Mouse (Mus musculus): ENCODE results near the gene Adar.

Gene Adar

DNA sequence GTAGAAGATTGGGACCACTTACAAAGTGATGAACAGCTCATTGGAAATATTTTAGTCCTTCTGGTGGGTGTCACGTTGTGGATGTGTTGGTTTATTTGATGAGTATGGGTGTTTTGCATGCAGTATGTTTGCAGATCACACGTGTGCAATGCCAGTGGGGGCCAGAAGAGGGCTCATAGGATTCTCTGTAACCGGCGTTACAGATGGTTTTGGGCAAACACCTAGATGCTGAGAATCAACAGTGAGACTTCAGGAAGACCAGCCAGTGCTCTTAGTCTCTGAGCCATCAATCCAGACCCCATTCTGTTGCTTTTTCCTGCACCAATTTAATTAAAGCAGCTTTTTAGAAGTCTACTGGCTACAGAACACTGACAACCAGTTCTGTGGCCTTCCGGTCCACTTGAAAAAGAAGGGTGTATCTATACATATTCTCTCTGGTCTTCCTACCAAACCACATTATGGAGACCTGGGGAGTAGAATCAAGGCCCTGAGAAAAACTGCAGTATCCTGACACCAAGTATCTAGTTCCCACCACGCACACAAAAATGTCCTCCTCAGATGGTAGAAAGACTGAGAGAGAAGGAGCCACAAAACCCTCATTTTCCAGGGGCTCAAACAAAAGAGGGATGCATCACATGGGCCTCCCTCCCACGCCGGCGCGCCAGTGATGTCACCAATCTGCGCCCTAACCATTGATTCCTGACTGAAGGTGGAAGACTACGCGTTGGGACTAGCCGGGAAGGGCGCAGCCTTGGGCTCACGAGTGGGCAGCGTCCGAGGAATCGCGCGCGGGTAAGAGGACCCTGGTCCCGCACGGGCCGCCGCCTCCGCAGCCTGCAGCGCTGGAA is at the start of gene Adar:
Gene Adar, plus strand, starts transcription at position 664 of the 848 bp plus-strand sequence.
- peak; percentile 89 for DNase-seq (ENCODE audit: low read depth)

DNA sequence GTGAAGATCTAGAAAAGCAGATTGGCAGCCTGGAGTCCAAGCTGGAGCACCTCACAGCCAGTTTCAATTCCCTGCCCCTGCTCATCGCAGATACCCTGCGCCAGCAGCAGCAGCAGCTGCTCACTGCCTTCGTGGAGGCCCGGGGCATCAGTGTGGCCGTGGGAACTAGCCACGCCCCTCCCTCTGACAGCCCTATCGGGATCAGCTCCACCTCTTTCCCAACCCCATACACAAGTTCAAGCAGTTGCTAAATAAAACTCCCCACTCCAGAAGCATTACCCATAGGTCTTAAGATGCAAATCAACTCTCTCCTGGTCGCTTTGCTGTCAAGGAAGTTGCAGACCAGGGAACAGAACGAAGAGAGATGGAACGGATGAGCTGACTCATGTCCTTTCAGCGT is 47.7 kb upstream of the Adar start:
- no peak for DNase-seq (ENCODE audit: low read depth)

DNA sequence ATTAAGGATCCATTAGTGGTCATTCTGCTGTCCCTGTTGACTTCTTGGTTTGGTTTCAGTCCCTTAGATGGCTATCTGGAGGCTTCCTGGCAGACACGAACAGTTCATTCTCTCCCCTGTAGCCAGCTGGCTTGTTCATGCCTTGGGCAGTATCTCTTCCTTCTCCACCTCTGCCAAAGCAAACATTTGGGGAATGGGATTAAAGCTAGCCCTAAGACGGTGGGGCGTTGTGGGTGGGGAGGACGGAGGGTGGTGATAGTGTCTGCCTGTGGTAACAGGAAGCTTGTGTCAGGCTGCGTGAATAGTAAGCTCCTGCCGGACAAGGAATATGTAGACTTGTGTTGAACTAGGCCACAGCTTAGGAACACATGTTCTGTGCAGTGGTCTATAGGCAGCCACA is 43.5 kb upstream of the Adar start:
- no peak for DNase-seq (ENCODE audit: low read depth)

DNA sequence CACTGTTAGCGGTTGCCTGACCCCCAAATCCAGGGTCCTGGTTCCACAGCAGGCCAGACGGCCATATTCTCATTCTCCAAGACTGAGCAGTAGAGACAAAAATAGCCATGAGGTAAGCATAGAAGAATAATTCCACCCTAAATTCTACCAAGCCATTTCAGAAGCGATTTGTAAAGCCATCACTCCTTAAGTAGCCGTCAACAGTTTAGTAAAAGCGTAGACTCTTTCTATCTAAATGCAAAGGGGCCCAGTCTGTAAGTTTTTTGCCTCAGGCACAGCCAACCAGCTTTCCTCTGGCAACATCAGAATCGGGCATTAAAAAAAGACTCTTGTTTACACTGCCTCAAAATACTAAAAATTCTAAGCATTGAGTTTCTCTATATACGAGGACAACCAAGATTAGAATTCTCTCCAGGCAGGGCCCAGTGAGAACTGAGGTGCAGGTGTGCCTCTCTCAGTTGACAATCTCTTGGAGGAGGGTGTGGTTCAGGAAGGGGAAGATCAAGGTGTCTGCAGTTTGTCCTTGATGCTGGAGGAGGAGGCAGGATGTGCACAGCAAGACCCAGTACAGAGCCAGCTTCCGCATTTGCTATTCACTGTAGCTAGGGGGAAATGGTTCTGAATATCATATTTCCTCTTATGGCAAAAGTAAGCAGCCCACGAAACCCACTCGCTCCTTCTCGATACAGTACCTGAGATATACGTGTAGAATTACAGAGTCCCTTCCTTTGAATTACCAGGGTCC is 42.1 kb upstream of the Adar start:
- DNase-seq (ENCODE audit: low read depth) = peak; percentile 71

DNA sequence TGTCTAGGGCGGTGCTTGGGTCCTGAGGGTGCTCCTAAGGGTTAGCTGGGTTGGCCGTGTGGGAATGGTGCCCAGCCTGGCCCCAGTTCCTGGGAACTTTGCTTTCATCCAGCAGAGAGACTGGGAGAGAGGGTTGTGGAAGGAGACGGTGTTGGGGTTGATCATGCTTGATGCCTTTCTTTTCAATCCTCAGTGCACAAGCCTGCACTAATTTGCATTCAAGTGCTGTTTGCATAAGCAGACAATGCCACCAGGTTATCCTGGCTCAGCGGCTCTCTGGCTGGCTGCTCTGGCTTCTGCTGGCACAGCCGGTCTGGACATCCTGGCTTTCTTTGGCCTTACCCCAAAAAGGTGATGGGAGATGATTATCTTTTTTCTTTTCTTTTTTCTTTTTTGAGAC is 37.2 kb upstream of the Adar start:
- no peak for DNase-seq (ENCODE audit: low read depth)

DNA sequence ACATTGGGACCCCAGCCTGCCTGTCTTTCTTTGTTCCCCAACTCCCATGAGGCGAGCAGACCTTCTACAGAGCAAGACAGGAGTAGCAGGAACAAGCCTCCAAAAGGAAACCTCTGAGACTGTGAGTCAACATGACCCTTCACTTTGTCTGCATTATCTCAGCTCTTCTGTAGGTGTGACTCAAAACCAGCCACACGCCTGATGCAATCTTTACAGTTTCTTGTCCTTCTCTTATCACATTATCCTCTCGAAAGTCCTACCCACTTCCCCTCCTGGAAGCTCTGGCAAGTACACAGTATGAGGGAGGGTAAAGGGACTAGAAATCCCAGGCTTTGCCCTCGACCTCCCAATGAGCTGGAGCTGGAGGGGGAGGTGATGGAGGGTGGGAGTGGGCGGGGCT is 28.8 kb upstream of the Adar start:
- no peak for DNase-seq (ENCODE audit: low read depth)

DNA sequence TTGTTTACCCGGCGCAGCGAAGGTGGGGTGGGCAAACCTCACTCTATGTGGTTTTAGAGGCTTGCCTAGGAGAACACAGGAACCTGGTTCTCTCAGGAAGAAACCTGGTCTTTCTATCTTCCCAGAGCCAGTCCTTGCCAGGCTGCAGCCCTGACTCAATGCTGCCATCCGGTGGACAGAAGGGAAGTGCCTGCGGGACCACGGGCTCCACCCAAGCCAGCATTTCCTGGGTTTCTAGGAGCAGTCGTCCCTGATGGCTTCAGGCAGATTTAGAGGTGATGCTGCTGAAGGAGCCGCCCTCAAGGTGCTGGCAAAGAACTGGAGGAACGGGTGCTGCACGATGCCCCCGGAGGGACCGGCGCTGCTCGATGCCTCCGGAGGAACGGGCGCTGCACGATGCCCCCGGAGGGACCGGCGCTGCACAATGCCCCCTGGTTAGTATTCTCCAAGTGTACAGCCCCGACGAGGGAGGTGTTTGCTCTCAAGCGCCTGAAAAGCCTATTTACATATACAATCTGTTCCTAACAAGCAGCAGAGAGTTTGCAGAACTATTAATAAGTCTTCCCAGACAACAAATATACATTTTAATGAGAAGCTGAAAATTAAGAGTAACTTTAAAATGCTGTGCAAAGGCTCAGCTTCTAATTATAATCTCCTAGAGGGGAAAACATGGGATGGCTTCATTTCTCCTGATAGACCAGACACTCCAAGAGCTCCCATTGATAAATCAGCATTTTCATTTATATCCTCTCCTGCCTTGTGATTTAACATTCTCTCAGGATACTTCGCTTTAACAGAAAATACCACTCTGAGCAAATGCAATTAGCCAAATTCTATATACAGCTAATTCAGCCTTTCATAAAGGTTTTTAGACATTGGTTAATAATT is 25.9 kb upstream of the Adar start:
- peak; percentile 86 for DNase-seq (ENCODE audit: low read depth)

DNA sequence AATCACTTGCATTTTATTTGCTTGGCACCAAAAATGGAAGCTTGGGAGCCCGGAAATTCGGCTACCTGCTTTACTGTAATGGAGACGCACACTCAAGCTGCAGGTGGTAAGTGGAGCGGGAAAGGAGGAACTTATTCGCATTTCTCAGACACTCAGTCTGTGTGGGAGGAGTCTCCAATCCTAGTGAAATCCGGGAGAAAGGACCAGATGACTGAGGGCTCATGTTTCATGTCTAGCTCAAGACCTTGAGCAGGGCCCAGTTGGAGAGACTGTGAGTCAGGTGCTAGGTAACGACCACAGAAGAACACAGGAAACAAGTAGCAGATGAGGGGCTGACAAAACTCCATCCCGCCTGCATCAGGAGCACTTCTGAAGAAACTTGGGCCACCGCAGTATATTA is 23.0 kb upstream of the Adar start:
- no peak for DNase-seq (ENCODE audit: low read depth)

DNA sequence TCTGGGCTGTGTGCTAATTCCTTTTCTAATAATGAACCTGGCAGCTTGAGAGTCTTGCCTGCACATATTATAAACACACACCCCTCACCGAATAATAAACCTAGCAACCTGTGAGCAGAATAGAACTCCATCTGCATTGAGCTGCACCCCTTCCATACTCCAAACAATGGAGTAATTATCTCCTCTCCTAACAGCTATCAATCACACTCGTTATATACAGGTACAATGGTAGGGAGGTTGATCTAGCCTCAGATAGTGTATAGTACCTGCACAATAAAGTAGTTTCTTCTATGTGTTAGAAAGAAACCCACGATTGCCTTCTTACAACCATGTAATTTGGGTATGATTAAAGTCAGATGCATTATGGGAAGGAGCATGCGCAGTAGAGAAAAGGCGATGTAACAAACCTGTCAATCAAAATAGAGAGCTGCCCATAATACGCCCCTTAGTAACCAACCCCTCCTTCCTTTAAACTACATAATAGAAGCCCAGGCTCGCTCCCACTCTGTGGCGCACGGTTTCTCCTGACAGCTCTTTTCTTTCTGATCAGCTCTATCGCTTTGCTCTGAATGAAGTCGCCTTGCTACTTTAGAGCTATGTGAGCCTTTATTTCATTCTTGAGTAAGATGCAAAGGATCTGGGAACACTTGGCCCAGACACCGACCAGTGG is 18.5 kb upstream of the Adar start:
- DNase-seq (ENCODE audit: low read depth) = no peak

DNA sequence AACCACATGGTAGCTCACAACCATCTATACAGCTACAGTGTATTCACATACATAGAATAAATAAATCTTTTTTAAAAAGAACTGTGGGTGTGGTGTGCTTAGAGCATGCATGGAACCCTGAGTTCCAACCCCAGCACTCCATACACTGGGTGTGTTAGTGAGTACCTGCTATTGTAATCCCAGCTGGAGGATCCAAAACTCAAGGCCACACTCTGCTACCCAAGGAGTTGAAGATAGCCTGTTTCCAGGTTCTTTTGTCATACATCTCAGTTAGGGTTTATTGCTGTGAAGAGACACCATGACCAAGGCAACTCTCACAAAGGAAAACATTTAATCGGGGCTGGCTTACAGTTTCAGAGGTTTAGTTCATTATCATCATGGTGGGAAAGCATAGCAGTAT is 15.9 kb upstream of the Adar start:
- DNase-seq (ENCODE audit: low read depth) = no peak

DNA sequence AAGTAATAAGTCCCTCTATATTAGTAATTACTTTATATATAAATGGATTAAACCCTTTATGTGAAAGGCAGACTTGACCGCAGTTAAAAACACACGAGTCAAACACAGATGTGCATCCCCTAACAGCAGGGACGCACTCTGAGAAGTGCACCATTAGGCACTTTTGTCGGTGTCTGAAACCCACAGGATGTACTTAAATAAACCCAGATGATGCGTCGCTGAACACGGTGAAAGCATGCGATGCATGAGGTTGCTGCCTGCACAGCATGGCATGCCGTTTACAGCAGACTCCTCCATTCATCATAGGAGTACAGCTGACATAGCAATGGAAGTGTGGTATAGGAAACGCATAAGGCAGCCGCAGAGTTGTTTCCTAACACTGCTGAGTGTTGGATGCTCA is 14.4 kb upstream of the Adar start:
- no peak for DNase-seq (ENCODE audit: low read depth)

DNA sequence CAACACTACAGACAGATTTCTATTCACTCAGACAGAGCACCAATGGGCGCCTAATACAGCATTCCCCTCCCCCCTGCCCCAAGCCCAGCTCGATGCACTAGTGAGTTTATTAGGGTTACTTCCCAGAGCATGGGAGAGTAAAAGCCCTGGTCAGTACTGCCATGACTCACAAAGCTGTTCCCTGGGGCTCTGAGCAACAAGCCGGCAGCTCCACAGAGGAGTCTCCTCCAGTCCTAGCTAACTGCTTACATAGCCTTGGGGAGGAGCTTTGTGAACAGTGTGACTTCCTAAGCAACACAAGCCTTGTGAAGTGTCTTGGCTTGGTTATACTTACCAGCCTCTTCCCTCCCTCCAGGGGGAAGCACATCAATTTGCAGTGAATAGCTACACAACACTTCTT is 11.2 kb upstream of the Adar start:
- DNase-seq (ENCODE audit: low read depth) = no peak

DNA sequence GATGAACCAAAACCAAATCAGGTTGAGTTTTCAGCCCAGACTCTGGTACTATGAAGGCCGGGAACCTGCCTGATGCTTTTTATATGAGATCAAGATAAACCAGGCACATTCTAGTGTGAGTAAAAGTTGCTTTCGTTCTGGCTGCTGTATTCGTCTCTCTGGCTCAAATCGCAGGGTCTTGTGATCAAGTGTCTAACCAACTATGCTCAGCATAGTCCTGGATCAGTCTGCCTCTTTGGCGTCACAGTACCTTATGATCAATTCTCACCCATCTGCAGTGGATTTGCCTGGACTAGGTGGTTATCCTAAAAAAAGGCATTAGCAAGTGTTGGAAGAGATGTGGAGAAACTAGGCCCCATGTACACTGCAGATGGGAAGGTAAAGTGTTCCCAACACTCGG is 10.8 kb upstream of the Adar start:
- no peak for DNase-seq (ENCODE audit: low read depth)

DNA sequence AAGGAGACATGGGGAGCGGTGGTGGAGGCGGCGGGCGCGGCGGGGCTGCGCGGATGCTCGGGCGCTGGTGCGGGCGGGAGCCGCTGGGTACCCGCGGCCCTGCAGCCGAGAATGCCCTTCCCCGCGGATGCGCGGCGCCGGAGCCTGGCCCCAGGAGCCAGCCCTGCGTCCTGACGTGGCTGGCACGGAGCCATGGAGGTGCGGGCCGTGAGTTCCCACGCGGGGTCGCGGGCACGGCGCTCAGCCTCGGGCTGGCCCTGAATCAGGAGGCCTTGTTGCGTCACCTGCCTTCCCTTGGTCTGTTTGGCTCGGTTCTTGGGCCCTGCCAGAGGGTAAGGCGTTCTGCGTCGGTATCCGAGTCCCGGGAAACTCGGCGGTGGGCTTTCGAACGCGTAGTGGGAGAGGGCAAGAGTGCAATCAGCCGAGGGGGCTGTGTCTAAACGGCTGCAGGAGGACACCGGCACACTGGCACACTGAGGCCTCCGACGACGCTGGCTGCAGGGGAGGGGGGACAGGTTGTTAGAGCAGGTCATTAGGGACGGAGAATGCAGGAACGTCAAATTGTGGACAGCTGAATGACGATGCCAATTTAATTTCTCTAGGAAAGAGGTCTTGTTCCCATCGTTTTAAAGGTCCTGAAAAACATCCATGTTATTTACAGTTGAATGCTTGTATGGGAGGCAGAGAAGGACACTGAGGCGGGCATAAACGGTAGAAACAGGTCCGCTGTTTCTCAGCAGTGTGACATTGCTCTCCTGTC is 565 bp downstream of the Adar start:
- DNase-seq (ENCODE audit: low read depth) = no peak

DNA sequence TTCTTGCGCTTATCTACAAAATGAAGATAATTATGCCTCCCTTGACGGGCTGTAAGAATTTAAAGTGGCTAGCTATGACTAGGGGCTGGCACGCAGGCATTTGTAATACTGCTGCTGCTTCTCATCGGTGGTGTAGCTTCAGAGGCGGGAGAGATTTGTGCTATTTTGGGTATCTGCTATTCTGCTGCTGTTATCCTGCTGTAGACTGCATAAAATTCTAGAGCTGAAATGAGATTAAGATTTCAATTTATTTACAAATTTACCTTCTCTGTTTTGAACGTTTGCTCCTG is 1.1 kb downstream of the Adar start:
- DNase-seq (ENCODE audit: low read depth) = no peak

DNA sequence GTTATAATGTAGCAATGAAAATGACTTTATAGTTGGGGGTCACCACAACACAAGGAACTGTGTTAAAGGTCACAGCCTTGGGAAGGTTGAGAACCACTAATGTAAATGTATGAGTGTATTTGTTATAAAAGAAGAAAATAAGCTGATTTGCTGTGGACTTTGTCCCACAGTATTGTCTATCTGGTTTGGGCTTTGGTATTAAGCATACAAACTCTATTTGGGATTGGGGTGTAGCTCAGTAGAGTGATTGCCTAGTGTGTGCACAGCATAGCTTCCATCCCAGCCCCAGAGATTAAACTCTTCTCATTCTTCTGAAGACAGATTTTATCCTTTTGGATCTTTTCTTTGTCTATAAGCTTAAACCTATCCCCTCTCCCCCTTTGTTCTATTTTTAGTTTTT is 7.2 kb downstream of the Adar start:
- DNase-seq (ENCODE audit: low read depth) = no peak

DNA sequence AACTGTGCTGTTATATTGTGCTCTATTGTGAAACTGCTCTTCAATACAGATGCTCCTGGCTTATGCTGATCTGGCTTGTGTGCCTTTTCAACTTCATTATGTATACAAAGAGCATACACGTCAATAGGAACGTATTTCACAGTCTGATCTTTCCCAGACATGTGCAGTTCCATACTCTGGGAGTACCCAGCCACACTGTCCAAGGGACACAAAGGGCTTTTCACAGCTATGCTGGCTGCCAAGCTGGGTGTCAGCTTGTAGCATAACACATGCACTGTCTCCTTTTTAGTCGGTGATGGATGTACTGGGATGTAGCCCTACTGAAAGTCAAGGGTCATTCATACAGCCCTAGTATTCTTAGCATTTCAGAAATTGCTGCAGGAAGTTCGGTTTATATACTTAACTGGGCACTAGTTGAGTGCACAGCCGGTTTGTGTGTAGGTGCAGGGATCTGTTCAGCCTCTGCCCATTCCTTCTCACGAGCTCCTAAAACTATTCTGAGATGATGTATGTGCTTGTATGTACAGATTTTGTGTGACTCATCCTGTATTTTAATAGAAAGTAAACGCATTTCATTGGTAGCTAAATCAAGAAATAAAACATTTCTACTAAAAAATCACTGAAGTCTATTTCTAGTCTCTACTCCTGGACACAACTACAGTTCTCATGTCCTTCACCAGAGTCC is 8.7 kb downstream of the Adar start:
- no peak for DNase-seq (ENCODE audit: low read depth)

DNA sequence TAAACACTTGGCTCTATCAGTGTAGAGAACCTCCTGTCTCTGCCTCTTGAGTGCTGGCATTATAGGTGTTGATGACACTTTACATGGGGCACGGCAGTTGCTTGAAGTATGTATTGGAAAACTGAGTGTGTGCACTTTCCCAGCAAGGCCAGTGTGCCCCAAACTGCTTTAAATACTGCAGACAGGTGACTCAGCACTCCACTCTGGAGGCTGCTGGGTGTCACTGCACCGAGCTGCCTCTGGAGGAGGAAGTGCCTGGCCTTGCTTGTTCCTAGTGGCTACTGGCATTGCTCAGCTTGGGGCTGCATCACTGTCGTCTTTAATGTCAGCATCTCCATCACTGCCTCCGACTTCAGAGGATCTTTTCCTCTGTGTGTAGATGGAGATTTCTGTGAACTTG is 12.2 kb downstream of the Adar start:
- DNase-seq (ENCODE audit: low read depth) = peak; percentile 76

DNA sequence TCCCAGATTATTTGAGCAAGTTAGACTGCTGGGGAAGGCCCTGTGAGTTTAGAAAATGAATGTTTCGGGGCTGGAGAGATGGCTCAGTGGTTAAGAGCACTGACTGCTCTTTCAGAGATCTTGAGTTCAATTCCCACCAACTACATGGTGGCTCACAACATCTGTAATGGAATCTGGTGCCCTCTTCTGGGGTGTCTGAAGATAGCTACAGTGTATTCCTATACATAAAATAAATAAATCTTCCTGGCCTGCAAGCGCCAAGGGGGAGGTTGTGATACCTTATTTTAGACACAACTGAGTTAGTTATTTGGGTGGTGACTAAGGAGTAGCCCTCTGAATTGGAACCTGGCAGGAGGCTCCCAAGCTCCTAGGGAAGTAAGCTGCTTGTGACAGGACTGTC is 14.0 kb downstream of the Adar start:
- DNase-seq (ENCODE audit: low read depth) = no peak

DNA sequence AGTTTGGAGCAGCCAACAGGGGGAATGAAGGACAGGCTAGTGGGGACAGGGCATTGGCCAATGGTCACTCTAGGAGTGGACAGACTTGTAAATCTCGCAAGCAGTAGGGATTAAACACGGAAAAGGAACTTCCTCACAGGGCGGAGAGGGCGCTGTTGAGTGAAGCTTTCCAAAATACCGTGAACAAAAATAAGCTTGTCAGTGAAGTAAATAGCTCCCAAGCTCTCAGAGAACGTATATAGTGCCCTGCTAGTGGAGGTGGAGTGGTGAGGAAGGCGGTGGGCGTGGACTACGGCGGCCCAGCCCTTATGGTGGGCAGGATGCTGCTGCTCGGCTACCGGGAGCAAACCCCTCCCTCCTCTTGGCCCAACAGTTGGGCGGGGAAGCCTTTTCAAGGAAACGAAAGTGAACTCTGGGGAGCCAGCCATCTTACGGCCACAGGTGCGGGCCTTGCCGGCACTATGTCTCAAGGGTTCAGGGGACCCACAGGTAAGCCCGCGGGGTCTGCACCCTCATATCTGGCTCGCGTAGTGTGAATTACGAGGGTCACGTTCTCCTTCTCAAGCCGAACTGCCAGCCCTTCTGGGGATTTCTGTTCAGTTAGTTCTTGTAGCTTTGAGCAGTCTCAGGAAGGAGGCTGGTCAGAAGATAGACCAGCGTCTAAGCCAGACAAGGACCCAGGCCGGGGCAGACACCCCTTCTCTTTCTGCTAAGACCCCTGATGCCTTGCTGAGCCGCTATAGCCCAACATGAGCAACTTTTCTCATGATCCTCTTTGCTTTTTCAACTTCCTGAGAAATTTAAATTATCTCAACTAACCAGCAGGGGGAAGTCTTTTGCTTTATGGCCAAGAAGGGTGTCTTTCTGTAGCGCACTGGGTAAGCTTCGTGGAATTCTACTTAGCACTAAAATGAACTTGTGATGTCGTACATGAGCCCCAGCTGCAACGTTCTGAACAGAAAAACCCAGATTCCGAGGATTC is 15.8 kb downstream of the Adar start:
- DNase-seq (ENCODE audit: low read depth) = peak; percentile 95

Measured in naive thymus-derived CD4-positive, alpha-beta T cell, adult 2 months (primary cell).